Mouse (Mus musculus): ENCODE results near the gene Prkar1b.

DNA sequence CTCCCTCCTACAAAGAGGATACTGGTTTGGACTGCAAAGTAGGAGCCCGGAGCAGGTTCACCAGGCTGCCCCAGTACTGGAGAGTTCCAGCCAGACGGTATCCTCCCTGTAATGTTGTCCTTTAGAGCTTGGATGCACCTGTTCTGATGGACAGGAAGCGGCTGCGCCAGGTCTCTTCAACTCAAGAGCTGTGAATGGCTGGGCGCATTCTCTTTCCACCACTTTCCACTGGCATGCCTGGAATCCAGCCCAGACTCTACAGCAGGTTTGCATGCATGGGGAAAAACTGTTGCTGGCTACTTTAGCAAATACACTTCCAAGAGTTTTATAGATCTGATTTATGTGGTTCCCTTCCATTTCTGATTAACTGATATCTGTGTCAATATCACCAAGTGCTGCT lies 8.5 kb downstream of the Prkar1b start:
- TF ChIP-seq CTCF (IDR thresholded peaks at IDR 0.05) (no peak), EP300 (IDR thresholded peaks at IDR 0.05) (no peak)

All from lung, postnatal 0 days (tissue).